Mouse (Mus musculus) stomach, postnatal 0 days (tissue): ENCODE measurements at regions not wholly inside any gene's neighbourhood (a gene's known extent, or its start where the extent isn't known, plus 50 kb on each side); places are given as distances from the start of the nearest gene placed in this dataset.

Experiments used
- CTCF ChIP-seq: IDR thresholded peaks from 2 replicates; pipeline ENCODE4 v1.5.1; 2016; ENCODE audit warnings: antibody characterized with exemption, low read depth, mild to moderate bottlenecking, moderate library complexity
- EP300 ChIP-seq: optimal IDR thresholded peaks from 2 replicates; pipeline ENCODE3; 2016; ENCODE audit warnings: antibody characterized with exemption

DNA sequence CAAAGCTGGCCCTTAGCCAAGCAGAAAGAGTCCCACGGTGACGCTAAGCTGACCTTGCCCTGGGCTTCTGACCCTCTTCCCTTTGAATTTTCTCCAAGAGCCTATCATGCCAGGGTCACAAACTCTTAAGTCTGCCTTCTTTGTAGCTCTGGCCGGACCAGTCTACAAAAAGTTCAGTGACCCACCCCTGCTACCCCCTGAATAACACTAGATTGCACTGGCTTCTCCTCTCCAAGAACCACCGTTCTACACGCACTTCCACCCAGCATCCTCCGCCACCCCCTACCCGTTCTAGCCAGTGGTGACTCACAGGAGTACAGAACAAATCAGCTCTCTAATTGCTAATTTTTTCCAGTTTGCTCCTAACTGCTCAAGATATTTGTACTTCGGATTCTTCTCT lies 325.0 kb downstream of the Tns1 start:
- TF ChIP-seq CTCF (no peak), EP300 (no peak)
